Mouse (Mus musculus) brain, embryonic 14.5 days (tissue): ENCODE results near the gene Tsku.

Source experiments
- CTCF ChIP-seq: fragments of 200-500 bp; IDR thresholded peaks from 2 replicates; pipeline ENCODE4 v1.5.1; 2012; ENCODE audit warnings: inconsistent platforms, mild to moderate bottlenecking, moderate library complexity, borderline replicate concordance; ENCODE audit not compliant: insufficient read depth, insufficient read length; ENCODE audit errors: extremely low read depth
- POLR2A ChIP-seq: fragments of 200-500 bp; IDR thresholded peaks from 2 replicates; pipeline ENCODE4 v1.6.1; 2012; ENCODE audit warnings: mild to moderate bottlenecking, inconsistent platforms, borderline replicate concordance; ENCODE audit not compliant: poor library complexity, insufficient read depth, insufficient read length, severe bottlenecking; ENCODE audit errors: extremely low read depth

GRCm38 (mm10) chr7:98379232-98379631 is 18.1 kb upstream of the Tsku start:
- TF ChIP-seq CTCF (no peak), POLR2A (no peak)
